Mouse (Mus musculus): ENCODE results near the gene Glrx3. TPM values are rescaled to one million over a fixed set of nuclear protein-coding genes. Genes with fewer than 3 reads are reported as not detected.
A peak's percentile ranks its signal among the peaks of the same experiment; 100 is the strongest.

The Glrx3 gene
- total and polyA plus RNA-seq, 3 experiments = 182 to 372 (median 279) TPM

- H3K9ac ChIP-seq (ENCODE audit: insufficient read depth, low read depth) = no peak overlapping the region
- peak overlapping the region; percentile 60 for H3K4me2 ChIP-seq (ENCODE audit: insufficient read depth, low read depth, poor library complexity, severe bottlenecking)
- dilution Hi-C loops (cut with MboI; ENCODE audit: extremely low pct_ligation_motif_present, extremely low pct_unique_long_range_greater_than_20kb, low sequenced_read_pairs) = no loop called here
- peak; percentile 82 for DNase-seq (ENCODE audit: extremely low read depth)
- no peaks in the 10 kb centered on the region for H3K36me3 ChIP-seq (replicated peaks in 1 of 2; ENCODE audit: control insufficient read depth in 1 of 2, insufficient read depth in 1 of 2, low read length in 1 of 2)
- peaks cover 5 to 7% of the 10 kb centered on the region in 2 experiments for H3K4me1 ChIP-seq (ENCODE audit: control insufficient read depth in 1 of 2, insufficient read depth in 2 of 2)
- H3K9me3 ChIP-seq (replicated peaks; ENCODE audit: low read length) = no peaks in the 10 kb centered on the region
- H3K27ac ChIP-seq (ENCODE audit: insufficient read depth, low read depth) = no peak overlapping the region
- in situ Hi-C loops (cut with MboI; ENCODE audit: low pct_ligation_motif_present, low pct_unique_long_range_greater_than_20kb, low sequenced_read_pairs) = loop anchor here (5.0 to 25.0 kb wide), 4 partner anchors 79 to 1359 kb away; partner anchors contain the start of genes Mapk1ip1 and Ppp2r2d
- H3K27me3 ChIP-seq (replicated peaks) = peaks cover 71% of the 10 kb centered on the region
- TF ChIP-seq CHD1 (IDR thresholded peaks at IDR 0.05; ENCODE audit: low read depth, low read length) = no peak
- no peak for TF ChIP-seq ZNF384 (IDR thresholded peaks at IDR 0.05; ENCODE audit: low read depth, low read length)
- TF ChIP-seq TBP (conservative IDR thresholded peaks at IDR 0.05; ENCODE audit: low read depth, low read length) = no peak
- peak; percentile 76 for TF ChIP-seq ZC3H11A (IDR thresholded peaks at IDR 0.05; ENCODE audit: low read depth, low read length)
- TF ChIP-seq POLR2AphosphoS2 (IDR thresholded peaks at IDR 0.05; ENCODE audit: low read depth, low read length) = no peak
- no peak for TF ChIP-seq HCFC1 (IDR thresholded peaks at IDR 0.05; ENCODE audit: low read depth, low read length)
- TF ChIP-seq JUND (conservative IDR thresholded peaks at IDR 0.05; ENCODE audit: low read depth, low read length) = no peak
- no peak for TF ChIP-seq JUN (IDR thresholded peaks at IDR 0.05; ENCODE audit: insufficient read depth, low read depth, low read length)
- TF ChIP-seq PAX5 (IDR thresholded peaks at IDR 0.05; ENCODE audit: low read length) = no peak
- no peak for TF ChIP-seq USF2 (conservative IDR thresholded peaks at IDR 0.05; ENCODE audit: low read depth, low read length)
- TF ChIP-seq NELFE (IDR thresholded peaks at IDR 0.05; ENCODE audit: low read depth, low read length) = peak; percentile 89; the same call in 1 of the 2 replicates
- no peak; the same call in 1 of the 2 replicates for TF ChIP-seq MAX (IDR thresholded peaks at IDR 0.05; ENCODE audit: low read length)
- no peak for TF ChIP-seq MXI1 (IDR thresholded peaks at IDR 0.05; ENCODE audit: low read depth, low read length)
- no peak for TF ChIP-seq ETS1 (conservative IDR thresholded peaks at IDR 0.05; ENCODE audit: low read depth, low read length)
- no peak for TF ChIP-seq KAT2A (IDR thresholded peaks at IDR 0.05; ENCODE audit: insufficient replicate concordance, low read length)
- TF ChIP-seq MYC (IDR thresholded peaks at IDR 0.05; ENCODE audit: low read depth, low read length) = no peak
- no peak for TF ChIP-seq USF1 (IDR thresholded peaks at IDR 0.05; ENCODE audit: low read depth, low read length)
- TF ChIP-seq ELF1 (IDR thresholded peaks at IDR 0.05; ENCODE audit: low read depth, low read length) = no peak
- no peak for TF ChIP-seq MAFK (IDR thresholded peaks at IDR 0.05; ENCODE audit: insufficient replicate concordance, low read length)
- TF ChIP-seq UBTF (IDR thresholded peaks at IDR 0.05; ENCODE audit: low read depth, low read length) = no peak
- TF ChIP-seq MAZ (IDR thresholded peaks at IDR 0.05; ENCODE audit: low read depth, low read length) = no peak
- TF ChIP-seq IRF4 (IDR thresholded peaks at IDR 0.05; ENCODE audit: low read depth, low read length) = peak; percentile 52; the same call in 1 of the 2 replicates
- no peak for TF ChIP-seq EP300 (IDR thresholded peaks at IDR 0.05; ENCODE audit: low read length)
- TF ChIP-seq CTCF (conservative IDR thresholded peaks at IDR 0.05 in 1 of 2, IDR thresholded peaks at IDR 0.05 in 1 of 2; ENCODE audit: low read depth in 2 of 2, low read length in 2 of 2) = peak; percentile 71 to 100
- peak; percentile 67 for TF ChIP-seq MEF2A (IDR thresholded peaks at IDR 0.05; ENCODE audit: borderline replicate concordance, low read depth, low read length)
- TF ChIP-seq BHLHE40 (IDR thresholded peaks at IDR 0.05; ENCODE audit: low read depth, low read length) = no peak
- TF ChIP-seq RCOR1 (conservative IDR thresholded peaks at IDR 0.05; ENCODE audit: low read depth, low read length) = no peak
- no peak for TF ChIP-seq GABPA (IDR thresholded peaks at IDR 0.05; ENCODE audit: insufficient replicate concordance, low read depth, low read length)
- peak; percentile 53; the same call in 1 of the 2 replicates for TF ChIP-seq TCF12 (IDR thresholded peaks at IDR 0.05; ENCODE audit: low read depth, low read length)
- no peak for TF ChIP-seq SIN3A (IDR thresholded peaks at IDR 0.05; ENCODE audit: low read length)
- TF ChIP-seq RAD21 (IDR thresholded peaks at IDR 0.05; ENCODE audit: low read depth, low read length) = no peak; the same call in none of the 2 replicates
- no peak for TF ChIP-seq CHD2 (IDR thresholded peaks at IDR 0.05; ENCODE audit: low read length)
- TF ChIP-seq POLR2A (IDR thresholded peaks at IDR 0.05; ENCODE audit: low read depth, low read length) = no peak
- TF ChIP-seq NRF1 (IDR thresholded peaks at IDR 0.05; ENCODE audit: low read depth, low read length) = peak; percentile 48
- peak; percentile 97 for TF ChIP-seq SMC3 (IDR thresholded peaks at IDR 0.05; ENCODE audit: low read depth, low read length)
- no peak for TF ChIP-seq ZMIZ1 (IDR thresholded peaks at IDR 0.05; ENCODE audit: low read depth, low read length)
- no peak for TF ChIP-seq E2F4 (IDR thresholded peaks at IDR 0.05; ENCODE audit: insufficient replicate concordance, low read depth, low read length)
- TF ChIP-seq ZKSCAN1 (IDR thresholded peaks at IDR 0.05; ENCODE audit: borderline replicate concordance, low read depth, low read length) = no peak
- no peaks in the 10 kb centered on the region for H3K79me2 ChIP-seq (replicated peaks; ENCODE audit: control insufficient read depth, extremely low read depth, insufficient read depth, poor library complexity, severe bottlenecking)
- no peak overlapping the region for H3K4me3 ChIP-seq (replicated peaks in 1 of 3; ENCODE audit: low read depth in 2 of 3, low read length in 2 of 3, poor library complexity in 1 of 3)
Observed at GRCm38 (mm10) chr7:137477950-137478620, 40.7 kb downstream of the Glrx3 start.

Measured in CH12.LX (cell line).